Mouse (Mus musculus) liver, embryonic 14.5 days (tissue): ENCODE data around the gene Daglb. TPM values are rescaled to one million over a fixed set of nuclear protein-coding genes. Genes with fewer than 3 reads are reported as not detected.

Experiments used
- ATAC-seq: fragments of 200-750 bp; cut with Nextera tagmentation; 2 replicates; pipeline ENCODE4 v1.8.0; 2017; ENCODE audit warnings: moderate number of reproducible peaks, mild to moderate bottlenecking, moderate library complexity; ENCODE audit not compliant: insufficient read depth
- DNase-seq, 3 experiments: peaks; one replicate each; pipeline ENCODE4 v3.0.0-alpha.2; 2012 to 2013; ENCODE audit warnings: low read depth in 3 of 3, low spot score in 3 of 3
- H3K27ac ChIP-seq: fragments of 300-500 bp; sonication (generic); 2 replicates; pipeline ENCODE4 v1.5.1; 2014; ENCODE audit warnings: moderate library complexity, mild to moderate bottlenecking, control low read depth, inconsistent platforms
- H3K27me3 ChIP-seq: fragments of 300-500 bp; sonication (generic); 2 replicates; pipeline ENCODE4 v1.6.1; 2014; ENCODE audit warnings: mild to moderate bottlenecking, low read length, moderate library complexity; ENCODE audit not compliant: control insufficient read depth, insufficient read depth
- H3K36me3 ChIP-seq: fragments of 300-500 bp; sonication (generic); replicated peaks from 2 replicates; pipeline ENCODE4 v1.6.1; 2014; ENCODE audit warnings: low read depth; ENCODE audit not compliant: control insufficient read depth, insufficient read depth
- H3K4me1 ChIP-seq, 2 experiments: fragments of 200-500 bp in 1 of 2; fragments of 300-500 bp in 1 of 2; sonication (generic) in 1 of 2; replicated peaks; 2 replicates each; pipeline ENCODE4 v1.6.1; 2012 to 2014; ENCODE audit warnings: antibody characterized with exemption in 1 of 2, inconsistent platforms in 1 of 2, low read length in 1 of 2; ENCODE audit not compliant: control insufficient read depth in 2 of 2, insufficient read depth in 2 of 2
- H3K4me2 ChIP-seq: fragments of 300-500 bp; sonication (generic); 2 replicates; pipeline ENCODE4 v1.6.1; 2014; ENCODE audit warnings: low read depth, mild to moderate bottlenecking, control low read depth, moderate library complexity
- H3K4me3 ChIP-seq, 2 experiments: fragments of 200-500 bp in 1 of 2; fragments of 300-500 bp in 1 of 2; sonication (generic) in 1 of 2; 2 replicates each; pipeline ENCODE4 v1.5.1; 2012 to 2014; ENCODE audit warnings: low read depth in 2 of 2, low read length in 2 of 2, mild to moderate bottlenecking in 2 of 2, control low read depth in 1 of 2, inconsistent platforms in 1 of 2, moderate library complexity in 1 of 2; ENCODE audit not compliant: insufficient read depth in 1 of 2
- H3K9ac ChIP-seq: fragments of 300-500 bp; sonication (generic); replicated peaks from 2 replicates; pipeline ENCODE4 v1.6.1; 2014; ENCODE audit warnings: mild to moderate bottlenecking, control low read depth, moderate library complexity
- H3K9me3 ChIP-seq: fragments of 300-500 bp; sonication (generic); 2 replicates; pipeline ENCODE4 v1.6.1; 2016; ENCODE audit warnings: low read length, mixed read lengths; ENCODE audit not compliant: control insufficient read depth
- CTCF ChIP-seq: IDR thresholded peaks from 2 replicates; pipeline ENCODE4 v1.5.1; 2016; ENCODE audit warnings: antibody characterized with exemption, low read depth, control low read depth
- EP300 ChIP-seq: IDR thresholded peaks from 2 replicates; pipeline ENCODE4 v1.6.1; 2016; ENCODE audit warnings: antibody characterized with exemption, low read depth
- WGBS: fragments of 180-500 bp; shearing (Covaris S2); extraction: QIAGEN DNeasy Blood & Tissue Kit; methylation state at CpG from one replicate; pipeline ENCODE4 v1.1.7; 2014; ENCODE audit not compliant: insufficient replicate concordance; 5-methylcytosine and 5-hydroxymethylcytosine counted together
- polyA plus RNA-seq, 2 experiments: library from polyadenylated mRNA; depleted of rRNA in 1 of 2; stranded (reverse) in 1 of 2; unstranded in 1 of 2; fragments of >200 nt; fragmentation: Nextera tagmentation in 1 of 2; extraction: Ambion mirVana in 1 of 2; gene quantifications; 2 replicates each; pipeline versions ENCODE4 v1.2.1 to v1.2.3; 2012 to 2014

Gene Daglb
- polyA plus RNA-seq, 2 experiments: 4.5 to 4.9 TPM

- Histone ChIP-seq H3K36me3 (peaks cover 14% of the 10 kb centered on the region), H3K4me2 (no peak overlapping the region), H3K27ac (no peak overlapping the region), H3K27me3 (no peaks in the 10 kb centered on the region), H3K4me3 (no peak overlapping the region), H3K9ac (no peak overlapping the region), H3K4me1 (peaks cover 6 to 15% of the 10 kb centered on the region in 2 experiments; a peak in 3 of 4 replicates), H3K9me3 (no peaks in the 10 kb centered on the region)
- whole genome bisulfite sequencing: 83% methylated on average over 23 of the region's 23 CpGs
- TF ChIP-seq CTCF (no peak), EP300 (no peak)
- no peak for DNase-seq
- ATAC-seq: no peak
Measured at GRCm38 (mm10) chr5:143466891-143467669, 2.7 kb downstream of the Daglb start.

GRCm38 (mm10) chr5:143467931-143468330, 3.5 kb downstream of the Daglb start:
- no peaks in the 10 kb centered on the region for H3K9me3 ChIP-seq
- TF ChIP-seq CTCF (no peak), EP300 (no peak)
- no peak overlapping the region for H3K4me2 ChIP-seq
- H3K27ac ChIP-seq: no peak overlapping the region
- 81% methylated on average over 6 of the region's 6 CpGs for WGBS
- no peaks in the 10 kb centered on the region for H3K27me3 ChIP-seq
- H3K36me3 ChIP-seq: peaks cover 14% of the 10 kb centered on the region
- H3K9ac ChIP-seq: no peak overlapping the region
- DNase-seq (no peak), ATAC-seq (no peak)
- peaks cover 6 to 15% of the 10 kb centered on the region in 2 experiments; a peak in 3 of 4 replicates for H3K4me1 ChIP-seq
- H3K4me3 ChIP-seq: no peak overlapping the region

- no peak overlapping the region for H3K4me3 ChIP-seq
- H3K9me3 ChIP-seq: no peaks in the 10 kb centered on the region
- no peak overlapping the region for H3K4me2 ChIP-seq
- H3K36me3 ChIP-seq: peaks cover 17% of the 10 kb centered on the region
- DNase-seq (no peak), ATAC-seq (no peak)
- H3K27ac ChIP-seq: no peak overlapping the region
- no peak for TF ChIP-seq CTCF
- no peak for TF ChIP-seq EP300
- no peaks in the 10 kb centered on the region for H3K27me3 ChIP-seq
- H3K4me1 ChIP-seq: peaks cover 4 to 10% of the 10 kb centered on the region in 2 experiments; a peak in 3 of 4 replicates
- no peak overlapping the region for H3K9ac ChIP-seq
- 84% methylated on average over 8 of the region's 8 CpGs for WGBS
Measured at GRCm38 (mm10) chr5:143469628-143470027, 5.2 kb downstream of the Daglb start.

- Histone ChIP-seq H3K4me2 (no peak overlapping the region), H3K36me3 (peaks cover 20% of the 10 kb centered on the region), H3K27me3 (no peaks in the 10 kb centered on the region), H3K4me1 (peaks cover 4 to 7% of the 10 kb centered on the region in 2 experiments; a peak in 3 of 4 replicates), H3K4me3 (no peak overlapping the region), H3K9me3 (no peaks in the 10 kb centered on the region), H3K9ac (no peak overlapping the region), H3K27ac (no peak overlapping the region)
- TF ChIP-seq CTCF: no peak
- TF ChIP-seq EP300: no peak
- peak; percentile 17; the same call in 1 of the 2 replicates for ATAC-seq
- no peak for DNase-seq
- WGBS: 52% methylated on average over 15 of the region's 15 CpGs
Measured at GRCm38 (mm10) chr5:143470421-143471164, 6.2 kb downstream of the Daglb start.

GRCm38 (mm10) chr5:143471165-143471546, 6.8 kb downstream of the Daglb start:
- Histone ChIP-seq H3K9me3 (no peaks in the 10 kb centered on the region), H3K4me2 (no peak overlapping the region), H3K27me3 (no peaks in the 10 kb centered on the region), H3K4me3 (no peak overlapping the region), H3K36me3 (peaks cover 20% of the 10 kb centered on the region), H3K9ac (no peak overlapping the region), H3K4me1 (peaks cover 2 to 3% of the 10 kb centered on the region in 2 experiments; a peak in 1 of 4 replicates), H3K27ac (no peak overlapping the region)
- 70% methylated on average over 3 of the region's 3 CpGs for WGBS
- TF ChIP-seq EP300 (no peak), CTCF (no peak)
- no peak for DNase-seq
- ATAC-seq: no peak; the same call in 1 of the 2 replicates
